Mouse (Mus musculus): ENCODE data around the gene Emb. TPM values are rescaled to one million over a fixed set of nuclear protein-coding genes. Genes with fewer than 3 reads are reported as not detected.
A peak's percentile ranks its signal among the peaks of the same experiment; 100 is the strongest.

Emb gene
- polyA plus RNA-seq, 1 experiment = 11.4 TPM

DNA sequence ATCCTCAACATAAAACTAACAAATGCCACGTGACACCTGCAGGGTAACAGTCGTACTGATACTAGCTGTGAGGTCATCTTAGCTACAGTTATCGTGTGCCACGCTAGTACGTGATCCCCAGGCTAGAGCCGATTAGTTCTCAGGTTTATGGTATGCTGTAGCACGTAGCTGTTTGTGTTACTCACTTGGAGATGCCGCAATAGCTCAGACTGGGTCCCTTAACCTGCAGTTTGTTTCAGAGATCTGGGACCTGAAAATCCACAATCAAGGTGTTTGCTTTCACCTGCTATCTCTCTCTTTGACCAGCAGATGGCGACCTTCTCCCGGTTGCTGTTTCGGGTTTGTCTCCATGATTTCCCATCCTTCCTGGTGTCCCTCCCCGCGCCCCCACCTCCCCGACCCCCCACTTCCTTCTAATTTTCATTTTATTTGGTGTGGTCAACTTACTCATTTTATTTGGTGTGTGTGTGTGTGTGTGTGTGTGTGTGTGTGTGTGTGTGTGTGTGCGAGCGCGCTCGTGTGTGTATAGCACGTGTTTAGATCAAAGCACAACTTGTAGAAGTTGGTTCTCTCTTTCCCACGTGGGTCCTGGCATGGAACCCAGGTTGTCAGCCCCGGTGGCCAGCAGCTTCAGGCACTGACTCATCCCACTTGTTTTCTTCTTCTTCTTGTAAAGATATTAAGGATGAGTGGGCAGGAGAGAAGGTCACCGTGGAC is 5.4 kb upstream of the Emb start:
- peak; percentile 47 for DNase-seq (ENCODE audit: low read depth)
- TF ChIP-seq CTCF (IDR thresholded peaks at IDR 0.05; ENCODE audit: borderline replicate concordance, extremely low read depth, insufficient read depth, insufficient read length) (peak; percentile 82), POLR2A (IDR thresholded peaks at IDR 0.05; ENCODE audit: borderline replicate concordance, extremely low read depth, insufficient read depth, insufficient read length, poor library complexity, severe bottlenecking) (no peak)

DNA sequence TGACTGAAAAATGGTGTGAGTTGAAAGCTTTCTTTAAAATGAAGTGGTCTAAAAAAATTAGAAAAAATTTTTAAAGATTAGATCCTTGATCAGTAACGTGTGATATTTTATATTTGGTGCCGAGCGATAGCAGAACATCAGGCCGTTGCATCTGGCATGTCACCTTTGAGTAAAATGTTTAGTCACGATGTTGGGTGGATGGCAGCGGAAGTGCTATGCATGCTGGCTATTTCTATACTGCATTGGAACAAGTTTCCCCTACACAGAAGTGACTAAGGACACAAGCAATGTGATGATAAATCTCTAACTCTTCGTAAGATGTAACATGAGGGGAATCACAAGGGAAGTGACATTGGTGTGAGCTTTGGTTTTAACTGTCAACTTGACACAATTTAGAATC is 3.7 kb upstream of the Emb start:
- DNase-seq (ENCODE audit: low read depth) = no peak
- TF ChIP-seq CTCF (IDR thresholded peaks at IDR 0.05; ENCODE audit: borderline replicate concordance, extremely low read depth, insufficient read depth, insufficient read length) (no peak), POLR2A (IDR thresholded peaks at IDR 0.05; ENCODE audit: borderline replicate concordance, extremely low read depth, insufficient read depth, insufficient read length, poor library complexity, severe bottlenecking) (no peak)

DNA sequence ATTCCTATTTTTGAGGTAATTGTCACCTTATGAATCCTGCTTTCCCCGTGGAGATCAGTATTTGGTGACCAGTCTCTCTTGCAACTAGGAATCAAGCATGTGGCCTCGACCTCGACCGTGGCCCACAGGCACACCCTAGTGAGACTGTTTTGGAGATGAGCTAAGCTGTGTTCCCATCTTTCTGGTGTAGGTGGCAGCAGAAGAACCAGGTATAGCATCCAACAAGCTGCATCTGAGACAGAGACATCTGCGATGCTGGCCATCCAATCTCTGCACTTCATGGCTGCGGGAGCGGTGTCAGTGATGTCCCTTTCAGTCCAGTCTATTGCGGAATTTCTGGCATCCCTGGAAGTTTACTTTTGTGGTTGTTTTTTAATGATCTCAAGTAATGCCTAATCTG is 2.3 kb upstream of the Emb start:
- no peak for TF ChIP-seq POLR2A (IDR thresholded peaks at IDR 0.05; ENCODE audit: borderline replicate concordance, extremely low read depth, insufficient read depth, insufficient read length, poor library complexity, severe bottlenecking)
- no peak for TF ChIP-seq CTCF (IDR thresholded peaks at IDR 0.05; ENCODE audit: borderline replicate concordance, extremely low read depth, insufficient read depth, insufficient read length)
- no peak for DNase-seq (ENCODE audit: low read depth)

DNA sequence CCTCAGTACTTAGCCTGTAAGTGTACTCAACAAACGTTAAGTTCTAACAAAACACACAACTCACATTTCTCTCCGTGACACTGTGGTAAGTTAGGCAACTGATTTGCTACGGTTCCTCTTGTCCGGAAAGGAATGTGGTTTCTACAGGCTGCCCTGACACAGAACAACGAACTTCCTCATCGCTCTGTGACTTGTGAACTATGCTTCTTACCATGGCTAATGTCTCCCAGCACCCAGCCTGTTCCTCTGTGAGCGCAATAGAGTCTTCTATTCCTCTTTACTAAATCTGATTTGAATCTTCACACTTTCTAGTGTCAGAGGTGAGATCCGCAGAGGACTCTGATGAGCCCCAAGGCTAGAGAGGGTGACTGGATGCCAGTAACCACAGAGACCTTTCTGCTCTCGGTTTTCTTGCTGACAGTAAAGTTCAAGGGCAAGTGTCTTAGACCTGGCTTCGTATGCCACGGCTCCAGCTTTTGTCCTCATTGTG is 3.1 kb downstream of the Emb start:
- TF ChIP-seq CTCF (IDR thresholded peaks at IDR 0.05; ENCODE audit: borderline replicate concordance, extremely low read depth, insufficient read depth, insufficient read length) (no peak), POLR2A (IDR thresholded peaks at IDR 0.05; ENCODE audit: borderline replicate concordance, extremely low read depth, insufficient read depth, insufficient read length, poor library complexity, severe bottlenecking) (no peak)
- DNase-seq (ENCODE audit: low read depth) = no peak

DNA sequence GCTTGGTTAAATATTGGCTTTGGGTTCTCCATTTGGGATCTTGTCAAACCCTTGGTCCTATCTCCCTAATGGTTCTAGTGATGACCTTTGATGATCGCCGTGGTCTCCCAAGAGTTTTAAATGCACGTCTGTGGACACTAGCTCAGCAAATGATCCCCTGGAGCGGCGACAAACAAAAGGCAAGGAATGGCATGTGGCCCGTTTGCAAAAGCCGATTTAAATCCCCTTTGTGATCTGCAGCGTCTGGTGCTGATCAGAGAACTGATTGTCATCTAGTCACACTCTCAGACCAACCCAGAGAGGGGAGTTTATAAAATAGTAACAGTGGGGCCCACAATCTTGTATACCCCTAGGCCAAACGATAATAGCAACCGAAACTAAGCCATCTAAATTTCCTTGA is 7.1 kb downstream of the Emb start:
- DNase-seq (ENCODE audit: low read depth) = peak; percentile 37
- no peak for TF ChIP-seq CTCF (IDR thresholded peaks at IDR 0.05; ENCODE audit: borderline replicate concordance, extremely low read depth, insufficient read depth, insufficient read length)
- TF ChIP-seq POLR2A (IDR thresholded peaks at IDR 0.05; ENCODE audit: borderline replicate concordance, extremely low read depth, insufficient read depth, insufficient read length, poor library complexity, severe bottlenecking) = no peak

DNA sequence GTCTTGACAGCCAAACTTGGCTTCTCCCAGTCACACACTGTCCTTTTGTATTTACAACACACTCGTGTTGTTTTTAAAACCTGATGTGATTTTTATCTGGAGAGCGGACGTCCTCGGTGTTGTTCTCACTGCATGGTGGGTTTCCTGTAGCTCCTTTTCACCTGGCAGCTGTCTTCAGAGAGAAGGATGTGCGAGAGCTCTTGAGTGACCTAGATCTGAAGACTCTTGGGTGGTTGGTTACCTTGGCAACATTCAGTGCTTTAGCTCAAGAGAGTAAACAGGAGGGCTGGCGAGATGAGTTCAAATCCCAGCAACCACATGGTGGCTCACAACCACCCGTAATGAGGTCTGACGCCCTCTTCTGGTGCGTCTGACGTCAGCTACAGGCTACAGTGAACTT is 7.8 kb downstream of the Emb start:
- DNase-seq (ENCODE audit: low read depth) = peak; percentile 47

DNA sequence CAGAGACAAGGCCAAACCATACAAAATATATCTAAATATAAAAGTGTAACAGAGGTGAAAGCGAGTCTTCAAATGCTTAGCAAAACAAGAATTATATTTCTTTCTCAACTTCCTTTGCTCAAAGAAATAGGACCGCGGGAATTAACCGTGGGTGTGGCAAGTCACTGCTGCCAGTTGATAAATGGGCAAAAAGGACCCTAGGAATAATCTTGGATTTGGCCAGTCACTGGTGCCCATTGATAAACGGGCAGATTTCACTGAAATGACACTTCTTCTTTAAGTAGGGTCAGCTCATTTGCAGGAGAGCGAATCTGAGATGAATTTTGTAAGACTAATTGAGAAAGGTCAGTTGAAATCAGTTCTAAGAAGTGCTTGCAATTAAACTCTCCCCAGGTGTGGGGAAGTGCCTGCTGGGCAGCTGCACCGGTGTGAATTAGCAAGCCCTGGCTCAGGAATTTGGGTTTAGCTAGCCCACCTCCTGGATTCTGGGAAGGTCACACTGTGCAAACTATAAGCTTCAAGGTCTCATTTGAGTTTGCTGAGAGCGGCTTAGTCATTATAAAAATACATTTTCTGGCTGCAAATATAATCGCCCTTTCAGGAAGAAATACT is 8.5 kb downstream of the Emb start:
- no peak for TF ChIP-seq CTCF (IDR thresholded peaks at IDR 0.05; ENCODE audit: borderline replicate concordance, extremely low read depth, insufficient read depth, insufficient read length)
- TF ChIP-seq POLR2A (IDR thresholded peaks at IDR 0.05; ENCODE audit: borderline replicate concordance, extremely low read depth, insufficient read depth, insufficient read length, poor library complexity, severe bottlenecking) = no peak

More for the DNA sequence above, 7.8 kb downstream of the Emb start:
- no peak for TF ChIP-seq CTCF (IDR thresholded peaks at IDR 0.05; ENCODE audit: borderline replicate concordance, extremely low read depth, insufficient read depth, insufficient read length)
- no peak for TF ChIP-seq POLR2A (IDR thresholded peaks at IDR 0.05; ENCODE audit: borderline replicate concordance, extremely low read depth, insufficient read depth, insufficient read length, poor library complexity, severe bottlenecking)

DNA sequence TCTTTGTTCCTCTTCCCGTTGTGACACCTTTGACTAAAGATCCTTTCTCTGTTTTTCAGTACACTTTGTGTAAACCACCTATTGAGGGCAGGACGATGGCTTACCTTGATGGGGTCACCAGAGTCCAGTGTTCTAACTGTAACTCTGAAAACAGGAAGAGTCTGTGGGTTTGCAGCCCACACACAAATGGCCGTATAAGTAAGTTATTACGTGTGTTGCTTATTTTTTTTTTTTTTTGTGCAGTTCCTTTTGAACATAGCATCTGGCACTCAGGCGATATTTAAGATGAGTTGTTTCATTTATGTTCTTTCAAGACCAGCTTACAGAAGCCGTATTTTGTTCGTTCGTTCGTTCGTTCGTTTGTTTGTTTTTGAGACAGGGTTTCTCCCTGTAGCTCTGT is 9.3 kb downstream of the Emb start:
- no peak for DNase-seq (ENCODE audit: low read depth)
- no peak for TF ChIP-seq POLR2A (IDR thresholded peaks at IDR 0.05; ENCODE audit: borderline replicate concordance, extremely low read depth, insufficient read depth, insufficient read length, poor library complexity, severe bottlenecking)
- no peak for TF ChIP-seq CTCF (IDR thresholded peaks at IDR 0.05; ENCODE audit: borderline replicate concordance, extremely low read depth, insufficient read depth, insufficient read length)

More for the DNA sequence above, 8.5 kb downstream of the Emb start:
- no peak for DNase-seq (ENCODE audit: low read depth)

DNA sequence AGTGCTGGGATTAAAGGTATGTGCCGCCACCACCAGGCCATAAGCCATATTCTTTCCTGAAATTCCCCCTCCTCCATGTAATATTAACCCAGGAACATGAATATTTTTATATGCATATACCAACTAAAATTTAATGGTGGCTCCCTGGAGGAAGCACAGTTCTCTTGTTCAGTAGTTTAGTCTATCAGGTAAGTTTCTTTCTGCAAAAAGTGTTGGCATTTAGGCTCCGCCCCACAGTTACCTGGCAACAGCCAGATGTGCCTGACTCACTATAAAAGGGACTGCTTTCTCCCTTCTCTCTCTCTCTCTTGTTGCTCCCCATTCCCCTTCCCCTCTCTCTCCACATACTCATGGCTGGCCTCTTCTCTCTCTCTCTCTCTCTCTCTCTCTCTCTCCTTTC is 9.8 kb downstream of the Emb start:
- no peak for DNase-seq (ENCODE audit: low read depth)
- no peak for TF ChIP-seq POLR2A (IDR thresholded peaks at IDR 0.05; ENCODE audit: borderline replicate concordance, extremely low read depth, insufficient read depth, insufficient read length, poor library complexity, severe bottlenecking)

DNA sequence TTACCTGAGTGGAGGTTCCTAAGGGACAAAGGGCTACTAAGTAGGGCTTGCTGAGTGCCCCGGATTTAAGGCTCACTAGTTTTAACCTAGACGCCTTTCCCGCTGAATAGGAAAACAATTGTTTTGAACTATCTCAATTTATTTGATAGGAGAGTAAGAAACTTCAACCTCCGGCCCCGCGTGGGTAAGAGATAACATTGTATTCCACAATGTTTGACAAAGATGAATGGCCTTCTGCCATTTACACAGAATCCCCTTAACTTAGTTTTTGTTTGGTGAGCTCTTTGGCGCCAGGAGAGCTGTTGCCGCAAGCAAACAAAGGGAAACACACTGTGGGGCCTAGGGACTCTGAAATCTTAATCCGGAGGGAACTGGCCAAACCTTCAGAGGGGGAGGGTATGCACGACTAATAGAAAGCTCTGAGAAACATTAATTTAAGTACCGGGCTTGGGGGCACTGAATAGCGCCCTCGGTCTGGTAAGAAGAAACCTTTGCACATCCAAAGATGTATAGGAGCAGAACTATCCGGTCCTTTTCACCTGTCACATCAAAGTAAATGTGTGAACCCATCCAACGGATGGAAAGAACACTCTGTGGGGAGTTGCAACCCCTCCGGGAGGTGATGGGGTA is 11.7 kb downstream of the Emb start:
- TF ChIP-seq POLR2A (IDR thresholded peaks at IDR 0.05; ENCODE audit: borderline replicate concordance, extremely low read depth, insufficient read depth, insufficient read length, poor library complexity, severe bottlenecking) = no peak
- no peak for TF ChIP-seq CTCF (IDR thresholded peaks at IDR 0.05; ENCODE audit: borderline replicate concordance, extremely low read depth, insufficient read depth, insufficient read length)
- peak; percentile 65 for DNase-seq (ENCODE audit: low read depth)

DNA sequence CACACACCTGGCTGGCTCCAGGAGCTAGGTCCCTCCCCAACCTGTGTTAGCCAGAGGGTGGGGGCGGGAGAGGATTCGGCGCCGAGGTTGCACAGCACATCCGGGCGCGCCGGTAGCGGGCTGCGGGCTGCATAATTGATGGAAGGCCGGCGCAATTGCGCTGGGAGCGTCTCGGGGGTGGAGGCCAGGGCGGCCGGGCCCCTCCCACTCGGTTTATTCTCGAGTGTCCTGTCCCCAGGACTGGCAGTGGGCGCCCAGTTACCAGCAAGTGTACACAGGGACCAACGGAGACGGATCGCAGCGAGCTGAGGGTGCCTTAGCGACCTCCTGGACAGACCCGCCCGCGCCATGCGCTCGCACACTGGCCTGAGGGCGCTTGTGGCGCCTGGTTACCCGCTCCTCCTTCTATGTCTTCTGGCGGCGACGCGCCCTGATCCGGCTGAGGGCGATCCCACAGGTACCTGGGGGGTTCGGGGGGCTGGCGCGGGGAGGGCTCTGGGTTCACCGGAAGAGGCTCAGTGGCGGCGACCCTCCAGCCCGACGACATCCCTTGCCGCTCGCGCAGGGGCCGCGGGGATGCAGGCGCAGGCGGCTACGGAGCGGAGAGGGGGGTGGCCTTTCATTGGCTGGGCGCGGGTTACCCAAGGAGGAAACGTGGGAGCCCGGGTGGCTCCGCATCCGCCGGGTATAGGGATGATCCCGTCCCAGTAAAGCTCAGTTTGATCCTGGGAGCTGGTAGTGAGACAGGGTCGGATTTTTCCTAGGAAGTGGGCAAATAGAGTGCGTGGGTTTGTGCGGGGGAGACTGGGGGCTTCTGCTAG is 12.4 kb downstream of the Emb start, which contains the start of gene Gm17509:
Gene Gm17509 (minus strand): TSS at position 575 of the 821 bp plus-strand sequence.
- peak; percentile 61; the same call in 1 of the 2 replicates for TF ChIP-seq POLR2A (IDR thresholded peaks at IDR 0.05; ENCODE audit: borderline replicate concordance, extremely low read depth, insufficient read depth, insufficient read length, poor library complexity, severe bottlenecking)
- TF ChIP-seq CTCF (IDR thresholded peaks at IDR 0.05; ENCODE audit: borderline replicate concordance, extremely low read depth, insufficient read depth, insufficient read length) = no peak
- DNase-seq (ENCODE audit: low read depth) = peak; percentile 84
